Mouse (Mus musculus) forebrain, embryonic 12.5 days (tissue): ENCODE data around the gene Prkag3. TPM values are rescaled to one million over a fixed set of nuclear protein-coding genes. Genes with fewer than 3 reads are reported as not detected.

Experiments
- ATAC-seq: fragments of 200-750 bp; cut with Nextera tagmentation; 2 replicates; pipeline ENCODE4 v1.8.0; 2017; ENCODE audit warnings: moderate TSS enrichment; ENCODE audit not compliant: low FRiP score
- H3K27ac ChIP-seq: fragments of 300-500 bp; sonication (generic); 2 replicates; pipeline ENCODE4 v1.5.1; 2016; ENCODE audit warnings: mild to moderate bottlenecking
- H3K27me3 ChIP-seq: fragments of 300-500 bp; sonication (generic); 2 replicates; pipeline ENCODE4 v1.6.1; 2016; ENCODE audit warnings: mild to moderate bottlenecking
- H3K36me3 ChIP-seq: fragments of 300-500 bp; sonication (generic); replicated peaks from 2 replicates; pipeline ENCODE4 v1.6.1; 2016; ENCODE audit warnings: mild to moderate bottlenecking
- H3K4me1 ChIP-seq: fragments of 300-500 bp; sonication (generic); 2 replicates; pipeline ENCODE4 v1.6.1; 2016
- H3K4me2 ChIP-seq: fragments of 300-500 bp; sonication (generic); 2 replicates; pipeline ENCODE4 v1.6.1; 2016; ENCODE audit warnings: mild to moderate bottlenecking, moderate library complexity
- H3K4me3 ChIP-seq: fragments of 300-500 bp; sonication (generic); replicated peaks from 2 replicates; pipeline ENCODE4 v1.5.1; 2016; ENCODE audit warnings: mild to moderate bottlenecking
- H3K9ac ChIP-seq: fragments of 300-500 bp; sonication (generic); 2 replicates; pipeline ENCODE4 v1.6.1; 2016; ENCODE audit warnings: mild to moderate bottlenecking
- H3K9me3 ChIP-seq: fragments of 300-500 bp; sonication (generic); 2 replicates; pipeline ENCODE4 v1.6.1; 2016
- WGBS: fragments of 180-500 bp; shearing (Covaris S2); methylation state at CpG from one replicate; pipeline ENCODE4 v1.1.7; 2016; 5-methylcytosine and 5-hydroxymethylcytosine counted together
- polyA plus RNA-seq: library from polyadenylated mRNA; unstranded; fragments of >200 nt; fragmentation: Nextera tagmentation; extraction: Ambion mirVana; gene quantifications from 2 replicates; pipeline ENCODE4 v1.2.1, GENCODE M21; 2016

The Prkag3 gene
- polyA plus RNA-seq, 1 experiment from 2014 or later: not detected

GRCm38 (mm10) chr1:74753266-74753974 lies 4.4 kb upstream of the Prkag3 start:
- H3K27ac ChIP-seq: no peak overlapping the region
- no peaks in the 10 kb centered on the region for H3K36me3 ChIP-seq
- H3K4me3 ChIP-seq: no peak overlapping the region
- H3K9me3 ChIP-seq: no peaks in the 10 kb centered on the region
- ATAC-seq: no peak
- no peak overlapping the region for H3K4me2 ChIP-seq
- H3K27me3 ChIP-seq: peaks cover 20% of the 10 kb centered on the region
- WGBS: 90% methylated on average over 8 of the region's 8 CpGs
- H3K9ac ChIP-seq: no peak overlapping the region
- H3K4me1 ChIP-seq: peaks cover 3% of the 10 kb centered on the region; the same call in 1 of the 2 replicates

GRCm38 (mm10) chr1:74752833-74753232 lies 3.8 kb upstream of the Prkag3 start:
- no peaks in the 10 kb centered on the region for H3K36me3 ChIP-seq

GRCm38 (mm10) chr1:74752150-74752549 lies 3.1 kb upstream of the Prkag3 start:
- 88% methylated on average over 8 of the region's 8 CpGs for WGBS

More at GRCm38 (mm10) chr1:74752833-74753232, 3.8 kb upstream of the Prkag3 start:
- Histone ChIP-seq H3K9me3 (no peaks in the 10 kb centered on the region), H3K27me3 (peaks cover 22% of the 10 kb centered on the region), H3K4me3 (no peak overlapping the region), H3K4me2 (no peak overlapping the region), H3K4me1 (peaks cover 5% of the 10 kb centered on the region; the same call in 1 of the 2 replicates), H3K27ac (no peak overlapping the region), H3K9ac (no peak overlapping the region)
- WGBS: 97% methylated on average over 3 of the region's 3 CpGs
- no peak for ATAC-seq

GRCm38 (mm10) chr1:74750683-74751082 lies 1.7 kb upstream of the Prkag3 start:
- Histone ChIP-seq H3K9me3 (no peaks in the 10 kb centered on the region), H3K36me3 (no peaks in the 10 kb centered on the region), H3K4me1 (peaks cover 5% of the 10 kb centered on the region; the same call in 1 of the 2 replicates), H3K9ac (no peak overlapping the region), H3K4me2 (no peak overlapping the region), H3K27ac (no peak overlapping the region), H3K4me3 (no peak overlapping the region), H3K27me3 (peaks cover 28% of the 10 kb centered on the region)
- 80% methylated on average over 4 of the region's 4 CpGs for WGBS
- no peak for ATAC-seq

More at GRCm38 (mm10) chr1:74752150-74752549, 3.1 kb upstream of the Prkag3 start:
- ATAC-seq: no peak
- Histone ChIP-seq H3K4me3 (no peak overlapping the region), H3K9ac (no peak overlapping the region), H3K9me3 (no peaks in the 10 kb centered on the region), H3K36me3 (no peaks in the 10 kb centered on the region), H3K27ac (no peak overlapping the region), H3K27me3 (peaks cover 26% of the 10 kb centered on the region), H3K4me1 (peaks cover 5% of the 10 kb centered on the region; the same call in 1 of the 2 replicates), H3K4me2 (no peak overlapping the region)

GRCm38 (mm10) chr1:74749301-74749700 lies 280 bp upstream of the Prkag3 start:
- ATAC-seq: no peak
- H3K36me3 ChIP-seq: no peaks in the 10 kb centered on the region

GRCm38 (mm10) chr1:74747335-74747734 lies 1.7 kb downstream of the Prkag3 start:
- no peak overlapping the region for H3K4me3 ChIP-seq
- H3K27me3 ChIP-seq: peaks cover 34% of the 10 kb centered on the region
- H3K9ac ChIP-seq: no peak overlapping the region
- 76% methylated on average over 5 of the region's 5 CpGs for WGBS
- no peak overlapping the region for H3K4me2 ChIP-seq
- no peaks in the 10 kb centered on the region for H3K36me3 ChIP-seq
- no peak overlapping the region for H3K27ac ChIP-seq
- H3K9me3 ChIP-seq: no peaks in the 10 kb centered on the region
- ATAC-seq: no peak
- H3K4me1 ChIP-seq: peaks cover 5% of the 10 kb centered on the region; the same call in 1 of the 2 replicates

More at GRCm38 (mm10) chr1:74749301-74749700, 280 bp upstream of the Prkag3 start:
- Histone ChIP-seq H3K9ac (no peak overlapping the region), H3K27ac (no peak overlapping the region), H3K4me2 (no peak overlapping the region), H3K4me3 (no peak overlapping the region), H3K9me3 (no peaks in the 10 kb centered on the region), H3K4me1 (peaks cover 5% of the 10 kb centered on the region; the same call in 1 of the 2 replicates), H3K27me3 (peaks cover 34% of the 10 kb centered on the region)
- WGBS: 76% methylated on average over 7 of the region's 7 CpGs

- Histone ChIP-seq H3K9ac (no peak overlapping the region), H3K4me2 (no peak overlapping the region), H3K9me3 (no peaks in the 10 kb centered on the region), H3K27ac (no peak overlapping the region), H3K36me3 (no peaks in the 10 kb centered on the region), H3K4me3 (no peak overlapping the region), H3K27me3 (0 out of 2 replicates have a peak, but pooled peaks cover 9% of the 10 kb centered on the region), H3K4me1 (no peaks in the 10 kb centered on the region)
- ATAC-seq: no peak
- WGBS: 80% methylated on average over 7 of the region's 7 CpGs
These were observed 8.2 kb downstream of the Prkag3 start for GRCm38 (mm10) chr1:74740846-74741245.

- no peak overlapping the region for H3K27ac ChIP-seq
- no peak overlapping the region for H3K4me2 ChIP-seq
- no peaks in the 10 kb centered on the region for H3K9me3 ChIP-seq
- ATAC-seq: no peak
- no peaks in the 10 kb centered on the region for H3K36me3 ChIP-seq
- H3K4me3 ChIP-seq: no peak overlapping the region
- no peak overlapping the region for H3K9ac ChIP-seq
- 90% methylated on average over 7 of the region's 7 CpGs for WGBS
- no peaks in the 10 kb centered on the region for H3K4me1 ChIP-seq
- 0 out of 2 replicates have a peak, but pooled peaks cover 3% of the 10 kb centered on the region for H3K27me3 ChIP-seq
These were observed 11.5 kb downstream of the Prkag3 start for GRCm38 (mm10) chr1:74737500-74737899.

- WGBS: 90% methylated on average over 12 of the region's 12 CpGs
- H3K27me3 ChIP-seq: 0 out of 2 replicates have a peak, but pooled peaks cover 3% of the 10 kb centered on the region
- ATAC-seq: no peak
These were observed 12.0 kb downstream of the Prkag3 start for GRCm38 (mm10) chr1:74736977-74737376.

GRCm38 (mm10) chr1:74728446-74728845 lies 20.6 kb downstream of the Prkag3 start:
- Histone ChIP-seq H3K4me2 (no peak overlapping the region), H3K27ac (no peak overlapping the region)
- 82% methylated on average over 8 of the region's 8 CpGs for WGBS

More at GRCm38 (mm10) chr1:74736977-74737376, 12.0 kb downstream of the Prkag3 start:
- no peaks in the 10 kb centered on the region for H3K36me3 ChIP-seq
- H3K27ac ChIP-seq: no peak overlapping the region
- H3K9ac ChIP-seq: no peak overlapping the region
- no peak overlapping the region for H3K4me3 ChIP-seq
- no peaks in the 10 kb centered on the region for H3K9me3 ChIP-seq
- no peaks in the 10 kb centered on the region for H3K4me1 ChIP-seq
- H3K4me2 ChIP-seq: no peak overlapping the region

GRCm38 (mm10) chr1:74726674-74727073 lies 22.3 kb downstream of the Prkag3 start:
- Histone ChIP-seq H3K27me3 (no peaks in the 10 kb centered on the region), H3K4me1 (no peaks in the 10 kb centered on the region), H3K27ac (no peak overlapping the region), H3K9ac (no peak overlapping the region), H3K9me3 (no peaks in the 10 kb centered on the region), H3K4me2 (no peak overlapping the region), H3K4me3 (no peak overlapping the region), H3K36me3 (no peaks in the 10 kb centered on the region)
- 86% methylated on average over 5 of the region's 5 CpGs for WGBS
- ATAC-seq: no peak

More at GRCm38 (mm10) chr1:74728446-74728845, 20.6 kb downstream of the Prkag3 start:
- ATAC-seq: no peak
- Histone ChIP-seq H3K9me3 (no peaks in the 10 kb centered on the region), H3K9ac (no peak overlapping the region), H3K27me3 (no peaks in the 10 kb centered on the region), H3K36me3 (no peaks in the 10 kb centered on the region), H3K4me1 (no peaks in the 10 kb centered on the region), H3K4me3 (no peak overlapping the region)

- no peaks in the 10 kb centered on the region for H3K4me1 ChIP-seq
- H3K36me3 ChIP-seq: no peaks in the 10 kb centered on the region
- H3K4me3 ChIP-seq: no peak overlapping the region
- no peak overlapping the region for H3K27ac ChIP-seq
- WGBS: 85% methylated on average over 5 of the region's 5 CpGs
- no peak overlapping the region for H3K9ac ChIP-seq
- no peaks in the 10 kb centered on the region for H3K27me3 ChIP-seq
- ATAC-seq: no peak
- no peaks in the 10 kb centered on the region for H3K9me3 ChIP-seq
- no peak overlapping the region for H3K4me2 ChIP-seq
These were observed 22.9 kb downstream of the Prkag3 start for GRCm38 (mm10) chr1:74726114-74726513.

- no peak overlapping the region for H3K4me3 ChIP-seq
- no peaks in the 10 kb centered on the region for H3K9me3 ChIP-seq
- no peak overlapping the region for H3K9ac ChIP-seq
- H3K27me3 ChIP-seq: no peaks in the 10 kb centered on the region
- ATAC-seq: no peak
- no peak overlapping the region for H3K27ac ChIP-seq
- H3K4me2 ChIP-seq: no peak overlapping the region
- WGBS: 75% methylated on average over 2 of the region's 2 CpGs
- H3K4me1 ChIP-seq: no peaks in the 10 kb centered on the region
- H3K36me3 ChIP-seq: no peaks in the 10 kb centered on the region
These were observed 25.3 kb downstream of the Prkag3 start for GRCm38 (mm10) chr1:74723748-74724147.
